Mouse (Mus musculus) adrenal gland, adult 18-20 months (tissue): ENCODE measurements around the gene Hlx. TPM values are rescaled to one million over a fixed set of nuclear protein-coding genes. Genes with fewer than 3 reads are reported as not detected.
A peak's percentile ranks its signal among the peaks of the same experiment; 100 is the strongest.

ENCODE experiments used
- DNase-seq, 2 experiments: peaks; one replicate each; pipeline ENCODE4 v3.0.0; 2021 to 2022; ENCODE audit warnings: low spot score in 2 of 2
- long read RNA-seq, 2 experiments: library from polyadenylated mRNA; stranded (forward); transcript quantifications; one replicate each; pipeline ENCODE4 v2.0.0; 2021
- total RNA-seq, 2 experiments: library from RNA; stranded (reverse); gene quantifications; 1 replicate in 1 of 2; 2 replicates in 1 of 2; pipeline ENCODE4 v1.2.3; 2021

Hlx gene
- 10 to 100 TPM; 10.7 to 11.1 TPM for total RNA-seq
- long read RNA-seq, experiment 1, transcript Hlx-201 (4 exons, 2,278 nt): major isoform, 5 of 5 reads
- long read RNA-seq, experiment 1, partial matches to known transcripts: 0 of 5 reads
- long read RNA-seq, experiment 1, other reads (novel, unspliced or antisense): 0 of 5 reads
- long read RNA-seq, experiment 2, transcript Hlx-201 (4 exons, 2,278 nt): major isoform, 10 of 12 reads
- long read RNA-seq, experiment 2, partial matches to known transcripts: 2 of 12 reads
- long read RNA-seq, experiment 2, other reads (novel, unspliced or antisense): 0 of 12 reads

DNA sequence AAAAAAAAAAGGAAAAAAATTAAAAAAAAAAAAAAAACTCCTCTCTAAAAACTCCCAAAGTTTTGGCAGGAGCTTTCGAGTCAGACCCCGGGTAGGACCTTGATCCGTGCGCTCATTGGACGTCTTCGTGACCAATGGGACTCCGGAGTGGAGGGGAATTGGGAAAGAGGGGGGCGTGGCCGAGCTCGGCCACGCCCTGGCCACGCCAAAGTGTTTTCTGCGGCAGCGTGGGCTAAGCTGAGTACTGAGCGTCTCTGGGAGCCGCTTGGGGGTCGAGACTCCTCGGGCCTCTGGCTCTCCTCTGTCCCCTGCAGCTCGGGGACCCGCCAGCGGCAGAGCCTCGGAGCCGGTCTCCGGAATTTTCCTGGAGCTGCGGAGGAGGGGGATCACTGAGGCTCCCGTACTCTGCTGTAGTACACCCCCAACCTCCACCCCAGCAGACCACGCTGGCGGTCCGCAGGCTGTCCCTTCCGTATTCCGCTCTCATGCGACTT lies at the start of gene Hlx:
TSS of gene Hlx (minus strand) at position 64 of the 494 bp plus-strand sequence.
- peak; percentile 42 to 60 for DNase-seq

DNA sequence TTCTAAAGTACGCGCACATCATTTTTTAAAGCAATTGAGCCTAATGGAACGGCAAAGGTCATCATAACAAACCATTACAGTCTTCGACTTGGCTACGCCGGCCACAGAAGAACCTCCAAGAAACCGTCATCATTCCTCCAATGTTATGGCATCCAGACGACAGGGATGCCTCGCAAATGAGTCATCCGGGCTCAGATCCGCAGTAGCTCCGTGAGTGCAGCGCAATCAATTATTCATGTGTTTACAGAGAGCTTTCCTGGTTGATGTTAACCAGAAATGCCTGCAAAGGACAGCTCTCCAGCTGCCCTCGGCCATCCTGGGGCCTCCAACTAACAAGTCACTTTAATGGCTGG lies 49.7 kb upstream of the Hlx start:
- no peak for DNase-seq

DNA sequence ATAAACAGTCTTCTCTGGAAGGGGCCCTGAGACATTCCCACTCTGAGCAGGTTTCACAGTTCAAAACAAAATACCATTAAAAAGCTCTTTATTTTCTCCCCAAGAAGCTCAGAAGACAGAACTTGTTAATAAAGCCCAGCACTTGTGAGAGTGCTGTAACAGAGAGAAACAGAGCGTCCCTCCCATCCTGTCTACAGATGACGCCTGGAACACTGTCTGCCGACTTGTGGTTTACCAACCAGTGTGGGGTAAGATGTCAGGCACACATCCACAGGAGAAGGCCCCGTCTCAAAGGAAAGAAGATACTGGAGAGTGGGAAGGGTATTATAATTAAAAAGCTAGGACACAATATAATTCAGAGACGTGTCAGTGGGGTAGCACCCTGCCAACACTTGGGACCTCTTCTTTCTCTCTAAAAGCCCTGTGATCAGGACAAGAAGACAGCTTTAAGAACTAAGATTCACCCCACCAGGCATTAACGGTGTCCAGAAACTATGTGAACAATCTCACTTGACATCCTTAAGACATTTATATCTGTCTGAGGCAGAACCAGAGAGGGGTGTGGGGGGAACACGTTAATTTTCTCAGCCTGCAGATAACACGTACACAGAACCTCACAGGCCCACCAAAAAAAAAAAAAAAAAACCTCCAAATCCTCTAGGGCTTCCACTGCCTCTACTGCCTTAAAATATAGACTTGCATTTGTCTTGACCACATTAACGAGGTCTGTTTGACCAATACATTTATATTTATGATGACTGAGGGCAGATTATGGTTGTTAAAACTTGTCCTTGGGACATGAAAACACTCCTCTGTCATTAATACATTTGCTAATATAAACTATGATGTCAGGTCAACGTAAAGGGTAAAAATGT lies 49.1 kb upstream of the Hlx start:
- no peak for DNase-seq

DNA sequence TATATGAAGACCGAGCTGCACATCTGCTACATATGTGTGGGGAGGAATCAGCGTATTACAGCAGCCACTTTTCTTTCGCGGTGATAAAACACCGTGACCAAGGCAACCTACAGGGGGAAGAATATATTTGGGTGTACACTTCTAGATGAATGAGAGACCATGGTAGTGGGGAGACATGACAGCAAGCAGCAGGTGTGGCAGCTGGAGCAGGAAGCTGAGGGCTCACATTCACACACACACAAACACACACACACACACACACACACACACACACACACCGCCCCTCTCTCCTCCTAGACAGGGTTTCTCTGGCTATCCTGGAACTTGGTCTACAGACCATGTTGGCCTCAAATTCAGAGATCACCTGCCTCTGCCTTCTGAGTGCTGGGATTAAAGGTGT lies 45.7 kb upstream of the Hlx start:
- DNase-seq: no peak

DNA sequence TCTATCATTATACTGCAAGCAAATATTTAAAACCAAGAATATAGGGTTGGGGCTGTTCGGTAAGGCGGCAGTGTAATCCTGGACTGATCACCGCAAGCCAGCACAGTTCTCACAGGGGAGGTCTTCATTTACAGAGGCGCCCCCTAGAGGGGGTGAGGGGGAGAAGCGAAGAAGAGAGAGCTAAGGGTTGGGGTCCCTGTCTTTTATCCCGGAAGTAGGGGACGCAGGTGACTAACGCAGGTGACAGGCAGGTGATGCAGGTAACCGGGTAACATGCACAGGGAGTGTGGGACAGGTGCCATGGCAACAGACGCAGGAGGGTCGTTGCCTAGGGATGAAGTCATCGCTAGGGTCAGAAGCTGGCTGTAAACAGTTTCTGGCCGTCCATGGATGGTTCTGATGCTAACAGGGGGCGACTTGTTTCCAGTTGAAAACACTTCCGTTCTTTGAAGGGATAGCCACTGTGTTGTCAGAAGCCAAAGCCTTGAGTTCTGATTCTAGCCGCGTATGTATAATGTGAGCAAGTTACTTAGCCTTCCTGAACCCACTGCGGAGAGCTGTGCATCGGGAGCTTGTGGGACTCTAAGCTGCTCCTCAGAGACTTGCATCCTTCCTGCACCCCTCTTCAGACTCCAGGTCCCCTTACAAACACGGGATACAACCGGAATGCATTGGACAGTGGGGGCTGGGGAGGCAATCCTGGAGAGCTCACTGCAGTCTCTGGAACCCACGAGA lies 44.8 kb upstream of the Hlx start:
- no peak for DNase-seq

DNA sequence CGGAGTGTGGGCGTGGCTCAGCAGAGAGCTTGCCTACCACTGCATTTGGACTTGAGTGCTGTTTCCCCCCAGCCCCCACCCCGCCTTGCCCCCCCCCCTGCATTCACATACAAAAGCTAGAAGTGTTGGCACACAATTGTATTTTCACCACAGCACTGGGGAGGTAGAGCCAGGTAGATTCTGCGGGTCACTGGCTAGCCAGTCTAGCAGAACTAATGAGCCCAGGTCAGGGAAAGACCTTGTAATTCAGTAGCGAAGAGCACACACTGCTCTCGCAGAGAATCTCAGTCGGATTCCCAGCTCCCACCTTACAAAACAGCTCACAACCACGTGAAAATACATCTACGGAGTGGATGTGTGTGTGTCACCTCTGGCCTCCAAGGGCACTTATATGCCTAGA lies 42.9 kb upstream of the Hlx start:
- DNase-seq: no peak

DNA sequence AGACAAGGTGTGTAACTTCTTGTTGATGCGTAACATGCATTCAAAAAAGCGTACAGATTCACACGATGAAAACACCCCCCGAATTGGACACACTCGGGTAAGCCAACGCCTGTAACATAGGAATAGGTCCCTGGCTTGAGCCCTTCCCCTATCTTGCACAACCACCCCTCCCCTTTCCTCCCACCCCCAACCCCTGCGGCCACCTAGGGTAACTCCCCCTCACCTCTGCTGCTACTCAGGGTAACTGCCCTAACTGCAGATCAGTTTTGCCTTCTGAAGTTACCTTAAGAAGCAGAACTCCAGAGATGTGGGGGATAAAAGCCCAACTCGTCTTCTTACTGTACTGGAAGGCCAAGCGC lies 39.5 kb upstream of the Hlx start:
- no peak for DNase-seq

DNA sequence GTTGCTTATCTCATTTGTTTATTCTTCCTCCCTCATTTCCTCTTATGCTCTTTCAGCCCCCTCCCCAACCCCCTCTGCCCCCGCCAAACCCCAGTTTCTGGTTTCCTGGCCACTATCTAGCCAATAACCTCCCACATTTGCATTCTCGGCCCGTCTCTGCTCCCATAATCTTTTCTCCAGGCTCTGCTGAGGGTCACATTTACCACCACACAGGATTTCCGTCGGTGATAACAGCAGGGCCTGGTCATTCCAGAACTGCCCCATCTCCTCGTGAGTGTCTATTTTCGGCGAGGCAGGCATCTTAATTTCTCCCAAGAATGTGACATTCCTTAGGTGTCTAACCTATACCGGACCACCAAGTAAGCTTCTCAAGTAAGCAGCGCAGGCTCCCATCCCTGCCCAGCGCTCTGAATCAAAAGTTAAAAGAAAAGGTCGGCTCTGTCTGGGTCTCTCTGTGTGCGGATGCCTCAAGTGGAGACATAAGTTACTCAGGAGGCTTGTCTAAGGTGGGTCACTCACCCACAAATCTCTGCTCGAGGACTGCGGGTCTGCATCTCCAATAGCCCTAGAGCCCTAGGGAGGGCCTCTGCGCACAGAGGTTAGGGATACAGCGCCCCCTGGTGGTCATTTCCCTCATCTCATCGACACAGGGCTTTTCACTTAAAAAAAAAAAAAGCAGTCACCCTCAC lies 38.9 kb upstream of the Hlx start:
- peak; percentile 80 to 83 for DNase-seq

DNA sequence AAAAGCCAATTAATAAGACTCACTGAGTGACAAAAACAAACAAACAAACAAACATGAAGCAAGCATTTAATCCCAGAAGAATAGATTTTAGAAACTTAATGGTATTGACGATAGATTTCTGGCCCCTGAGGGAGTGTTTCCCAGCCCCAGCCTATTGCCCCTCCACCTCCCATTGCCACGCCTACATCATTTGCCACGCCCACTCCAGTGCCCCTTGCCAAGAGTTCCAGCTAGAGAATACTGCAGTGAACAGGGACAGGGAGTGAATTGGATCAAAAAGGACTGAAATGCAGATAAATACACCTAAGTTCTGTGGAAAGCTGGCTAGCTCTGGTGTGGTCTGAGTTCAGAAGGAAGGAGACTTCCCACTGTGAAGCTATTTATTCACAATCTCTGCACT lies 31.4 kb upstream of the Hlx start:
- no peak for DNase-seq

DNA sequence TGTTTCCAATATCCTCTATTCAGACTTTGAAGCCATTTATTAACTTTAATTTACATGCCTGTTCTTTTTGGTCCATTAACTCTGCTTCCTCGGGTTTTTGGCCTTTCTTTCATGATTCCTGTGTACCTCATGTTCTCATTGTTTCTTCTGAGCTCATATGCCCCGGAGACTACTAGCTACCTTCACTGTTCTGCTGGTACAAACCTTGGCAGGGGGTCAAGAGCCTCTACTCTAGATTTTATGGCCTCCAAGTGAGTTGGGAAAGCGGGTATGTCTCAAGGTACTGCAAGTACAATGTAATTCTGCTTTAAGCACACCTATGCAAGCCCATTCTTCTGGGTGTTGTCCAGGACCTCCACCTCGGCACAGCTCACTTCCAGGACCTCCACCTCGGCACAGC lies 30.5 kb upstream of the Hlx start:
- no peak for DNase-seq

DNA sequence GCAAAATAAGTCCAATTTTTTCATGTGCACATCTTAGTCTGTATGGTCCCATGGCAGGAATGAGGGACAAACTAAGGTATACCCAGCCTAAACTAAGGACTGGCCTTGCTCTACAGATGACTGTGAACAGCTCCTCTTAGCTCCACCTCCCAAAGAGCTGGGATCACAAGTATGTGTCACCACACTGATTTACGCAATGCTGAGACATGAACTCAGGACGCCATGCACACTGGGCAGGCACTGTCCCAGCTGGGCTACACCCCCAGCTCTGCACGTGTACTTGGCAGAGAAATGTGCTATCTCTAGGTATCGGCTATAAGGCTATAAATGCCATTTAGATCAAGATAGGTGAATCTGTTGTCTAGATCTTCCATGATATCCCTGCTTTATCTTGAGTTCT lies 29.6 kb upstream of the Hlx start:
- no peak for DNase-seq

DNA sequence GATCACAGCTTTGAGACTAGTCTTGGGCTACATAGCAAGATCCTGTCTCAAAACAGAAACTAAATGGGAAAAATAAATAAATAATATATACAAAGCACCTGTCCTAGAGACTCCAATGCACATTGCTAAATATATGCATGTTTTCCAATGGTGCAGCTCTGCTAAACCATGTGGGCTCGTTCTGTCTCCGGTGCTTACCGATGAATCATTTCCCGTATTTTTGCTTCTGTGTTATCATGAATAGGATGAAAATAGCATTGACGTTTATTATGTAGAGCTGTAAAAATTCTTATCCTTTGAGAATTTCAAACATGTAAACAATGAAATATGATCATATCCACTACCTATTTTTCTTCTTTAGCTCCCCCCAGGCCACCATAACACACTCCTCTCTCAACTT lies 20.3 kb upstream of the Hlx start:
- DNase-seq: no peak

DNA sequence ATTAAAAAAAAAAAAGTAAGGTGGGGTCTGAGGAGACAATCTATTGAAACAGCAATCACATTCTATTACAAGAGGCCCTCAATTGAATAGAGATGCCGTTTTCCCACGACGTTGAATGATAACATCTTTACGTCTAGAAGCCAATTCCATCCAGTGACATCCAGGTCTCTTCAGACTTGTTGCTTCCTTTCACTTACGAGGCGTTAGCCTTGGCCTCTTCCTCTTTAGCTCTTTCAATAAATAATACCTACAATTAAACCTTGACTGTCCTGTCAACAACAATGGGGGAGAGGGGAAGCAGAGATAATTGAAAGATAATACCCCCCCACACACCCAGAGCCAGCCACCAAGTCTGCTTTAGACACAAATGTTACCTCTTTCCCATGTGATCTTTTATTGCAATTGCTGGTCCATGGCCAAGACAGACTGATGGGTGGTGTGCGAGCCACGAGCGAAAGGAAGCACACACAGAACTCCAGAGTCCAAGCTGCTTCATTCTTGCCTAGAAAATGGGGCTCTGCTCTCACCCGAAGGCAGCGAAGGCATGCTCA lies 17.8 kb upstream of the Hlx start:
- no peak for DNase-seq

DNA sequence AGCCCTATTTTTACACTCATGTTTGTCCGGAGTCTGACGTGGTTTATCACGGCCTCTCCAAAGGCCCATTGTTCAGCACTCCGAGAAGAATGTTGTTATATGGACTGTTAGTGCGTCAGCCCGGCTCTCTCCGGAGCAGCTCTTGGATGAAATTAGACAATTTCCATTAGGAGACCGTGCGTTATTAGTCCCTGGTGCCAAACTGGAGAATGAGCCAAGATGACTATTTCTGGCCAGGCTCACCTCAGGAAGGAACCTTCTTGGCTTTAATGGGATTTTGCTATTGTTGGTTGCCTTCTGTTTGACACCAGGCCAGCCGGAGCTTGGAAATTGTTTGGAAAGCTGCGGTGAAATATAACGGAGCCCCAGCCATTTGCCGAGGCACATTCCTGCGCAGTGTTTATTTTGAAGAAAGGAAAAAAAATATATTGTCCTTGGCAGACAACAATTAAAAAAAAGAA lies 16.3 kb upstream of the Hlx start:
- DNase-seq: no peak

DNA sequence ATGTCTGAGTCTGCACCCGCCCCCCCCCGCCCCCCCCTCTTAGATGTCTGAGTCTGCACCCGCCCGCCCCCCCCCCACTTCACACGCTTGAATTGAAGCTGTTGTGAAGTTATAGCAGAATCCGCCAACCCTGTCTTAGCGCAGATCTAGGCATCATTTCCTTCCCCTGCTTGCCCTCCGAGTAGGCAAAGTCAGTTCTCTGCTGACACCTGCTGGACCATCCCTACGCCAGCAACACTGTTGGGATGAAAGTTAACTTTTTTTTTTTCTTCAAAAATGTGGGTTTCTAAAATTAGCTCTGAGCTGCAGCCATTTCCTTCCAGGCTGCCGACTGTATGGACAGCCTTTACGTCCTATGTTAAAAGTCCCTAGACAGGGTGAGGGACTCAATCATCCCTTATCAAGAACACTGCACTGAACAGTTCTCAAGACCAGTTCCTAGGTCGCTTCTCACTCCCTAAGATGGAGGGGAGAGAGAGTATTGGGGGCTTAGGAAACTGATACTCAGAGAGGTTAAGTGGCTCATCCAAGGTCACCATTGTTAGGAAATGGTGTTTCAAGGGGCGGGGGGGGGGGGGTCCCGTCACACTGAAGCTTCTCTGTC lies 5.6 kb upstream of the Hlx start:
- DNase-seq: peak; percentile 31 to 53

DNA sequence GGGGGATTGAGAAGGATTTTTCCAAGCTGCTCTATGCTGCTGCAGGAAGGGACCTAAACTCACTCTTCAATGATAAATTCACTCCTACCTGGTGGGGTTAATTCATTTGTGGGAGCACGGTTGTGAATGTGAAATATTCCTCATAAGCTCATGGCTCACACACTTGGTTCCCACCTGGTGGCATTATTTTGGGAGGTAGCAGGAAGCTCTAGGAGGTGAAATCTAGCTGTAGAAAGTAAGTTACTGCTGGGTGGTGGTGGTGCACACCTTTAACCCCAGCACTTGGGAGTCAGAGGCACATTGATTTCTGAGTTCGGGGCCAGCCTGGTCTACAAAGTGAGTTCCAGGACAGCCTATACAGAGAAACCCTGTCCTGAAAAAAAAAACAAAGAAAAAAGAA lies 4.8 kb upstream of the Hlx start:
- DNase-seq: no peak

DNA sequence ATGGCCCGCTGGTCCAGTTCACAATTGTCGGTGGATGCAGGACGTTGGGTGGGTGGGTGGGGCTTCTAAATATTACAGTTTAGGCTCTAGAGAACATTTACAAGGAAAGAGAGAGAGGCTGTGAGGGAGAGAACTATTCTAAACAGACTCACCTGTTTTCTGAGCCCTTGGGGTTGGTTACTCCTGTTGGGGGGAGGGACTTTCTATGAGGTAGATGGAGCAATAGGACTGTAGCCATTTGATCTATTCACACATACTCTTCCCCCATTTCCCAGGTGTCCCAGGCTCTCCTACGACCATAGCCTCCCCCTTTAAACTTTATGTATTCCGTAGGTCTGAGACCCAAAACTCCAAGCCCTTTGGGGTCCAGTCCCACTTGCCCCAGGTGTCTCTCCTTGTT lies 3.8 kb upstream of the Hlx start:
- DNase-seq: no peak

DNA sequence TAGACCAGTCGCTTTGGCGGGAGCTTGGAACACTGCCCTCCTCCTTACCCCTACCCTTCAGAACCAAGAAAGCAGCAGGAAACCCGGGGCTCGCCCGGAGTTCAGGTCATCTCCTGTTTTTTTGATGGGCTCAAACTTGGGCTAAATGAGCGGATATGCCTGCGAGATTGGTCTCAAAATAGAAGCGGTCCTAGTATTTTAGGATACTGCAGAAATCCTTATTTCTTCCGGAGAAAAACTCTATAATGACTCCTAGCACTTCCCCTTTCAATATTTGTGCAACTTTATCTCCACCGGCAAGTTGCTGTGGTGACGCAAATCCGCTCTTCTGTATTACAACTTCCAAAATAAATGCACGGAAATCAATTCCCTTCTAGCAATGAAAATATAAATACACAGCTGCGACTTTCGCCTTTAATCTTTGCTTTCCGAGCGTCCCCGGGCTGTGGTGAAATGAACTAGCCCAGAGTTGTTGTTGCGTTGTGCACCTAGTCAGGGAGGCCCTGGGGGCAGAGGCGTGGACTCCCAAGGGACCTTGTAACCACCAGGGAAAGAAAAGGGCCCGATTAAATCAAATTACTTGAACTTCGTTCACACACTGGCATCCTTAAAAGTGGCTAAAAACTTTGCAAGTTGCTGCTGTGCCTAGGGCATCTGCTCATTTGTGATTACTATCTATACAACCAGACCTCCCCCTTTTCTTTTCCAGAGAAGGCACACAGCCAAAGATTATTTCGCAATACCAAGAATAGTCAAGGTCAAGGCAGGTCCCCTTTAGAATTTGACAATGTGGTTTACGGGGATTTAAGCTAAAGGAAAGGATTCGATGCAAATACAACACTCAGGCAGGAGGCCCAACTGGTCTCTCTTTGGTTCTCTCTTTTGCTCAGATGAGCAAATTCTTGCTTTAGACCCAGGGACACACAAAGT lies 2.8 kb upstream of the Hlx start:
- DNase-seq: no peak

DNA sequence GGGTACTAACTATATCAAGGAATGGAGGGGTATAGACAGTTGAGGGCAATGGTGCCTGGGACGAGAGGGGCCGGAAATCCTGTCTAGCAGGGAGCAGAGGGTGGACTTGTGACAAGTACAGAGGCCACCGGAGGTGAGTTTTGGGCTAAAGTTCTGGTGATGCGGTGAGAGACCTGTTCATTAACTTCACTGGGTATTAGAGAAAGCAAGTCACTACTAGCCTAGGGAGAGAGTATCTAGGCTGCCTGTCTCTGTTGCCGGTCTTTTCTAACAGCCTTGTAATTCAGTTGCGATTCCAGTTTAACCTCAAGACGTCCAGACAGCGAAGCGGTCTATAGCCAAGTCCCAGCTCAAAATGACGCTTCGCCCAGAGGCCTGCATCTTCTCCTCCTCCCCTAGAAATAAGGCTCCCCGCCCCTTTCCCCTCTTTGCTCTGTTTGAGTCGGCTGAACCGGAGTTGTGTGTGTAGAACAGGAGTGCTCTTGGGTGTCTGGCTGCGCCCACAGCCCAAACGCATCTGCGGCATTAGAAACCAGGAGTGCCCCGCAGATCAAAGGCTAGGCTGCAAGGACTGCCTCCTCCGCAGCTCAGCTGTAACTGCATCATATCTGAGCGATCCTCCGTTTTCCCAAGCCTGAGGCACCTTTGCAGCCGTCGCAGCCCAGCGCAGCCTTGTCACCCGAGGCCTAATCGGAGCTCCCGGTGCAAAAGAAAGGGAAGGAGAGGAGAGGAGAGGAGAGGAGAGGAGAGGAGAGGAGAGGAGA lies 1.8 kb upstream of the Hlx start:
- no peak for DNase-seq
